Mouse (Mus musculus) retina, postnatal 1 day (tissue): ENCODE results near the gene Bod1l.

Experiments
- DNase-seq: peaks from one replicate; pipeline ENCODE4 v3.0.0-alpha.2; 2012

The Bod1l gene

GRCm38 (mm10) chr5:41756396-41756795 lies 87.7 kb downstream of the Bod1l start:
- DNase-seq: no peak

GRCm38 (mm10) chr5:41755373-41755960 lies 88.6 kb downstream of the Bod1l start:
- DNase-seq: no peak

- DNase-seq: no peak
Measured at GRCm38 (mm10) chr5:41754836-41755235, 89.3 kb downstream of the Bod1l start.

GRCm38 (mm10) chr5:41754226-41754775 lies 89.8 kb downstream of the Bod1l start:
- DNase-seq: no peak

GRCm38 (mm10) chr5:41752721-41753120 lies 91.4 kb downstream of the Bod1l start:
- no peak for DNase-seq

- DNase-seq: no peak
Measured at GRCm38 (mm10) chr5:41744898-41745780, 99.0 kb downstream of the Bod1l start.

- DNase-seq: no peak
Measured at GRCm38 (mm10) chr5:41744234-41744633, 99.9 kb downstream of the Bod1l start.

- DNase-seq: no peak
Measured at GRCm38 (mm10) chr5:41738817-41739216, 105.3 kb downstream of the Bod1l start.
